Mouse (Mus musculus) heart, adult 11 months (tissue): ENCODE data around the gene 2900011O08Rik.
A peak's percentile ranks its signal among the peaks of the same experiment; 100 is the strongest.

Experiments
- DNase-seq: peaks from one replicate; pipeline ENCODE4 v3.0.0; 2022

The 2900011O08Rik gene

DNA sequence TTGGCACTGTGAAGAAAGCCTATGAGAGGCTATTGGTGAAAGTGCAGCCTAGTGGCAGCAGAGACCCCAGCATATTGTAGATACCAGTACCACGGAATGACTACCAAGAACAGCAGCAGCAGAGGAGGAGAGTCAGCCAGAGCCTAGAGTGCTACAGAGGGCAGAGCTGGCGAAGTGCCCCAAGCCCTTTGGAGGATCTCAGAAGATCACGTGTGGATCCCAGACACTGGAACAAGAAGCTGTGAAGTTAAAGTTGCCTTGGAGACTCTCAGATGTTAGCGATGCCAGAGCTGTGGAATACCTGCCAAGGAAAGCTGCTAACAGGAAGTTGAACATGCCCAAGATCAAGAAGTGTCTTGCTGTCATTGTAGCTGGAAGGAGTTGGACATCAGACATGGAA, 18.9 kb downstream of the 2900011O08Rik start:
- no peak for DNase-seq

DNA sequence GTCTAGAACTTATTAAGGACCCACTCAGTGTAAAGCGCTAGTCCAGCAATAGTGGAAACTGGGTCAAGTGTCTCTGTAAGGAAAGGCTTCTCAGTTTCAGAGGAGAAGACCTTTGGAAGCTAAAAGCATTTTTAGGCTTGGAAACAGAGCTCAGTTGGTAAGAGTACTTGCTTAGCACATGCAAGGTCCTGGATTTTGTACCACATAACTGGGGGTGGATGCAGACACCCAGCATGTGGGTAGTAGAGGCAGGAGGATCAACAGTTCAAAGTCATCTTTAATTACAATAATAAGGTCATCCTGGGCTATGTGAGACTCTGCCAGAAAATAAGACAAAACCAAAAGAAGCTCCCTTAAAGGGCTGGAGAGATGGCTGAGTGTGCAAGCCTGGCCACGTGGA, 21.7 kb downstream of the 2900011O08Rik start:
- DNase-seq: no peak

DNA sequence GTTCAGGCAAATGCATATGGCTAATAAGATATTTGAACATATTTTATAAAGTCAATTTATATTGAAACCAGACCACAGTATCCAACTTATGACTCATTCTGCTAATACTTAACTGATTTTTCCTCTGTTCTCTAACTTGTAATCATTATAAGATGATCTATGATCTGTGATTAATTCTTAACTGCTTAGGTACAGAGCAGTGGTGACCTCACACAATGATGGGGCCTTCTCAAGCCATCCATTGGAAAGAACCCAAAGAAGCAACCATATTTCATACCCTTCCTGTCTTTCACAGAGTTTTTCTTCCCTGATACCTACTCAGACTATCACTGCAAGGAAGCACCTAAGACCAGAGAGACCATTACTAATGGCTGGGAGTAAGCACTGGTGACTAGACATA, 22.3 kb downstream of the 2900011O08Rik start:
- DNase-seq: no peak

DNA sequence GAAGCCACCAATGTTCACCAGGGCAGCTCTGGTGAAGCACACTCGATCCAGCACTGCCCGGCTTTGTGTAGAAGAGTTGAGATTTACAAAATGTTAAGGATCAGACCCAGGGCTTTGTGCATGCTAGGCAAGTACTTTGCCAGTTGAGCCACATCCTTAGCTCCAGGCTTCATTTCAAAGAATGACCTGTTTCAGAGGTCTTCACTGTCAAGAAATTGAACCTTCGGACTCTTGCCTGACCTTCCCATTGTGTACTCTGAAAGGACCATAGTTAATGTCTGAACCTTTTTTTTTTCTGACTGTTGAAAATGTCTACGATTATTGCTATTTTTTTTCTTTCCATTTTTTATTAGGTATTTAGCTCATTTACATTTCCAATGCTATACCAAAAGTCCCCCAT, 23.6 kb downstream of the 2900011O08Rik start:
- peak; percentile 27 for DNase-seq

DNA sequence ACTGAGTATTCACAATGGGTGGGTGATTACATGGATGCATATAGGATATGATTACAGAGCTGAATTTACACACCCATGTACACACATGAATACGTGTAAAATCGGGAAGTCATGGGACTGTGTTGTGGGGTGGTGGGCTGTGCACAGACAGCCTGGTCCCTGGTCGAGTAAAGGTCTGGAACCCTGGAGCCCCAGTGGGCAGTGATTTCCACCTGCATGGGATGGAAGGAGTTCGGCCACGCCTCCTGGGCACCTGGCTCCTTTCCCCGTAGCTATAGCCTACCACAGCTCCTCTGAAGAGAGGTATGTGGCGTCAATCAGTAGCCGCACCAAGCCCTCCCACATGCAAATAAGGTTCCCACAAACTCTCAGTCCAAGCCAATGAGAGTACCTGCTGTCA, 30.9 kb downstream of the 2900011O08Rik start:
- peak; percentile 73 for DNase-seq

DNA sequence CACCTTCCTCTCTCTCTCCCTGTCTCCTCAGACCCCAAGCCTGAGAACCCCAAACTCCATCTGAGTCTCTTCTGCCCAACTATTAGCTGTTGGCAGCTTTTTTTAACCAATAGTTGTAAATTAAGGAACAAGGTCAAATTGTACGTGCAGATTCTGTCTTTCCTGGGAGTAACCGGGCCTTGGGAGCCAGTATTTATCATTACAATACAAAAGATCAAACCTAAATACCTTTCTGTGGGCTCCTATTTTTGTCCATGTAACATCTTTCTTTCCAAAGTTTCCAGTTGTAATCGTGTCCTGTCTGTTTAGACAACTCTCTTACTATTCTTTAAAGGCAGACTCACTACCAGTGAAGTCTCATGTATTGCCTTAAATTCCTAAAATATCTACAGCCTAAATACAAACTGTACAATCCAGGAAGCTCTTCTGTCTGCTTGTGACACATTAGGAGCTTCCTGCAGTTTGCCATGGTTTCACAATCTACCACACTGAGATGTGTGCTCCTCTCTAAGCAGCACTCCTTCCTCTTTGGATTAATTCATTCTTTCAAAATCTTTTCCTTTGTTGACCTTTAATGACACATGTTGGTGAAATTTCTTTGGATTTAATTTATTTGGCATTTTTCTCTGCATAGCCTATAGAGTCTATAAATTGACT, 34.9 kb downstream of the 2900011O08Rik start:
- peak; percentile 16 for DNase-seq

DNA sequence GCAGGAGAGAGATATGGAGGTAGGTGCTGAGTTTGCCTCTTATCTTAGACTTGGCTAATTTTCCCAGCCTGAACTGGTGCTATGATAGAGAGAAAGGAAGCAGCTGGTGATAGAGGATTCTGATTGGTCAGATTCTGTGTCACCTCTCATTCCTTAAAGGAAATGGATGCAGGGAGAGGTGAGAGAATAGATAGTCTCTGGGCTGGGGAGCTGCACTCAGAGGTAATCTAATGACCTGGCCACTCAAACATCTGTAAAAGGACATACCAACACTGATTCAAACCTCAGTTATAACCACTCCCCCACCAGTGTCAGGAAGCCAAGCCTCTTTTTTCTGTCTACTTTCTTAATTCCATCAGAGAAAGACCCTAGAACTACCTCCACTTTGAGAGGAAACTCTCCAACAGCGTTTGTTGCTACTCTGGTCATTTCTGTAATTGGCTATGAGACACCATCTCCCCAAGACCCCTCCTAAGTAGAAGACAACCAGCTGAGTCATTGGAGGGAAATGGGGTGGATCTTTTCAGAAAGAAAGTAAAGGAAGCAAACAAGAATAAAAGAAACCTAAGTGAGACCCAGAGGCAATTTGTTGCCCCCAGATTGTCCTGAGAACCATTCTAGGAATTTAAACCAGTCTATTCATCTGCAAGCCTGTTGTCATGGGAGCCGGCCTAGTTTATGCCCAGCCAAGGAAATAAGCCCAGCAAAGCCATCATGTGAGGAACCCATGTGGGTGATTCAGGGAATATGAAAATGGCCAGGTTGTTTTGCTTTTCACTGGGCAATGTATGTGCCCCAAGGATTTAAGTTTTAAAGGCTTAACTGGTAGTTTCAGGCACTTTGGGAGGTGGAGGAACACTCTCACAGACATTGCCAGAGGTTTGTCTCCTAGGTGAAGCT, 38.9 kb downstream of the 2900011O08Rik start:
- peak; percentile 79 for DNase-seq

DNA sequence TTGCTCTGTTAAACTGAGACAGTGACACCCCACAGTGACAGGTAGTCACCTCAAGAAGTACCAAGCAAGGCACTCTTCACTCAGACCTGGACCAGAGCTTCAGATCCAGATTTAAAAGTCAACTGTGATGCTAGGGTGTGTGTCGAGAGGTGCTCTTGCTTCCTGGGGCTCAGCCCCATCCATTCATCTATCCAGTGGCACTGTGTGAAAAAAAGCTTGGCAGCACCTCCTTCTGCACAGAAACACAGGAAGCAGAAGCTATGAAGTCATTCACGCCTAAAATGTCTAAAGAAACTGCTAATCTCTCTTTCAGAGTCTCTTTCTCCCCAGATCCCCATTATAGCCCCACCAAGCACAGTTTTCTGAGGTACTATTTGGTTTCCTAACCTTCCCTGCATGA, 42.7 kb downstream of the 2900011O08Rik start:
- peak; percentile 61 for DNase-seq

DNA sequence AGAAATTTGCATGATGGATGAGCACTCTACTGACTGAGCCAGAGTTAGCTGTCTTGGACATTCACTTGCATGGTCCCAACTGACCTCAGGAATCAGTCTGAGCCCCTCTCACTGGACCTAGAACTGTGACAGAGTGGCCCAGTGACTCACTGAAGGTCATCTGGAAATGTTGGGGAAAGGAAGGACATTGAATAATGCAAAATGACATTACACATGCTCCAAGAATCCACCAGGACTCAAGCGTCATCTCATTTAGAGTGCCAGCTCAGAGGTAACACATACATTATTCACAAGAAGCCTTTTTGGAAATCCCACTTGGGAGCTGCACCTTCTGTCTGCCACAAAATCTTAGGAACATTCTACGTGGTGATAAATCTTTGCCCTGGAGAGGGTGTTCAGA, 43.4 kb downstream of the 2900011O08Rik start:
- DNase-seq: peak; percentile 58

DNA sequence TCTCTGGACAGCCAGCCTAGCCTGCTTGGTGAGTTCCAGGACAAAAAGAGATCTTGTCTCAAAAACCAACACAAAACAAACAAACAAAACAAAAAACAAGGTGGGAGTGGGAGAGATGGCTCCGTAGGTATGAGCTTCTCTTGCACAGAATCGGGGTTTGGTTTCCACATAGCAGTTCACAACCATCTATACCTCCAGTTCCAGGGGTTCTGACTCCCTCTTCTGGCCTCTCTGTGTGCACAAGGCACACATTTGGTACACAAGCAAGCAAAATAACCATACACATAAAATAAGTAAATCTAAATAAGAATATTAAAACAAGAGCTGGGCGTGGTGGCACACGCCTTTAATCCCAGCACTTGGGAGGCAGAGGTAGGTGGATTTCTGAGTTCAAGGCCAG, 44.2 kb downstream of the 2900011O08Rik start:
- DNase-seq: peak; percentile 33

DNA sequence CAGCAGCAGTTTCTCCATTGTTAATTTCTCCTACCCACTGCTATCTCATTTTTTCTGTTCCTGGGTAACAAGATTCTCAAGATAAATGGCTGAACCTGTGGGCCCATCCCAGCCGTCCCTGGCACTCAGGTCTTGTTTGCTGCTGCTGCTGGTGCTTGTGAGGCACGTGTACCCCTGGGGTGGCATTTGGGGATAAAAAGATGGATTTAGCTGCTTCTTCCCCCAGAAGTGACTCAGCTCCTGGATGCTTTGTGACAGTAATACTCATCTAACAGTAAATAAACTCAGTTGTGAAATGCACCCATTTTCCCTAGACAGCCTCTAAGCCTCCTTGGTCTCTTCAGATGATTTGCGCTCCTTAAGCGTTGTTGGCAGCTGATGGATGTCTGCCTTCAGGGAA, 46.7 kb downstream of the 2900011O08Rik start:
- peak; percentile 27 for DNase-seq

DNA sequence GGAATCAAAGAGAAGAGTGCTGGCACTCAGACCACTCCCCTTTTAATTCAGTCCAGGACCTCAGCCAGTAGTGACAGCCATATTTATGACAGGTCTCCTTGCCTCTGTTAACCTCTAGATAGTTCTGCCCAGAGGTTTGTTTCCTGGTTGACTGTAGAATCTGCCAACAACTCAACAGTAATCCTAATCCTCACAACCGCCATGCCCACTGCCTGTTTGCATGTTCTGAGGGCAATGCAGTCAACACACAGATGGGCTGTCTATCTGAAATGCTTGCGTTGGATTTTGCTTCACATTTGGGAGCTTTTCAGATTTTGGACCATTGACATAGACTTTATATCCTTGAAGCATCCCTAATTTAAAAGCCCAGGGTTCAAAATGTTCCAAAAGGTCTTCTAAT, 56.0 kb downstream of the 2900011O08Rik start:
- DNase-seq: peak; percentile 68

DNA sequence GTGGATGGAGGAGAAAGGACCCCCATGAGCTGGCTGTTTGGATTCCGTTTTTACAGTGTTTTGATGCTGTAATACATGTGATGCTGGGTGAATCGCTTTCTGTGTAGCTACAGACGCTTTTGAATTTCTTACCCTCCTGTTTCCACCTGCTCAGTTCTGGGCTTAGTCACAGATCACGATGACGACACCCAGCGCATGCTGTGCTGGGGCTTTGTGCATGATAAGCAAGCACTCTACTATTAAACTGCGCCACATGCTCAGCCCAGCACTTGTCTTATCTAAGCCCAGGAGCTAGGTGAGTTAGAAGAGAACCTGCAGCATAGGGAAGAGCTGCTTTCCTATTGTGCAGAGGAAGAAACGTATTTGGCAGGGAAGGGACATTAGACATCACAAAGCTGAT, 58.3 kb downstream of the 2900011O08Rik start:
- peak; percentile 39 for DNase-seq

DNA sequence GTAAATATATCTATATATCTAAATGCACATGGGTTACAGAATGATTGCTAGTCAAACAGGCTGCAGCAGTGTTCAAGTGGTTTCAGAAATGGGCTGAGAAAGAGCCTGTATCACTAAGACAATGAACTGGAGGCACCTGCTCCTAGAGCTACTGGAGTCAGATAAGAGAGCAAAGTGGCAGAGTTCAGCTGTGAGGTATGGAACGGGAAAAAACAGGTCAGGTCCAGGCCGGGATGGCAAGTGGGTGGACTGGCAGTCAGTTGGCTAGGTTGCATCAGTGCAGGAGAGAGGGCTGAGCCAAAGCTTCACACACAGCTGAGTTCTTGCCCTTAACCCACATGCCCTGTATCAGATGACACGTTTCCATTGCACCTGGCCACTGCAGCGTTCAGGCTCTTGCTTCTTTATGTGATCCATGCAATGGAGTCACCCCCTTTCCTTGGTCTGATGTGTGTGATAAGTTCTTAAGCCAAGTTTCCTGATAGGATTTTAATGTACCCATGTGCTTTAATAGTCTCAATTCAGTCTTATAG, 59.9 kb downstream of the 2900011O08Rik start:
- DNase-seq: peak; percentile 72

DNA sequence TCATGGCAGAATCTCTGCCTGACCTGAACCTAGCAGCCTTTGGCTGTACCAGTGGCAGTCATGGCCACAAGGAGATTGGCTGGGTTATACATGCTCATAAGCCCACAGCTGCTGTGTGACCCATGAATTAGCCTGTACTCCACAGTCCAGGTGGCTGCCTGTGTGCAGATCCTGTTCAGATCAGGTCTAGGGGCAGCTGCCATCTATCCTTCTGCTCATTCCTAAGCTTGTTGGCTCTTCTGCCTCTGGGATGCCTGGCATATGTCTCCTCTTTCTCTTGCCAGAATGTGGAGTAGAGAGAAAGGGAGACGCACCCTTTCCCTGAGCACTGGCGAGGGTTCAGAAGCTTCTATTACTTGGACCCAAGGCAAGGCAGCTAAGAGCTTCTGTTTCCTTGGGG, 65.8 kb downstream of the 2900011O08Rik start:
- peak; percentile 68 for DNase-seq

DNA sequence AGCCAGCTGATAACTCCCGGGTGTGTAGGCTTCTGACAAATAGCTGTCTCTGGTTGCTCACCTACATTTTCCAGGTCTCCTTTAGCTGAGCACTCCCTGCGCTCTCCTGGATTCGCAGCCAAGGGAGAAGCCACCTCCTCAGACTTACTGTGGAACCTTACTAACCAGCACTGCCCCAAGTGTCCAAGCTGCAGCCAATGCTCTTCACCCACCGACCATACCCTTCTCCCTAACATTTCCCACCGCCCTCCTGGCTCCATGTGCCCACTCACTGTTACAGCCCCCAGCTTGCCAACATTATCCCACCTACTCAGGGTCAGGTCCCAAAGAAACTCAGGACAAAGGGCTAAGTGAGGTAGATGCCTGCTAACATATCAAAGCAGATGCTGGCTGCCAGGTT, 66.7 kb downstream of the 2900011O08Rik start:
- peak; percentile 65 for DNase-seq

DNA sequence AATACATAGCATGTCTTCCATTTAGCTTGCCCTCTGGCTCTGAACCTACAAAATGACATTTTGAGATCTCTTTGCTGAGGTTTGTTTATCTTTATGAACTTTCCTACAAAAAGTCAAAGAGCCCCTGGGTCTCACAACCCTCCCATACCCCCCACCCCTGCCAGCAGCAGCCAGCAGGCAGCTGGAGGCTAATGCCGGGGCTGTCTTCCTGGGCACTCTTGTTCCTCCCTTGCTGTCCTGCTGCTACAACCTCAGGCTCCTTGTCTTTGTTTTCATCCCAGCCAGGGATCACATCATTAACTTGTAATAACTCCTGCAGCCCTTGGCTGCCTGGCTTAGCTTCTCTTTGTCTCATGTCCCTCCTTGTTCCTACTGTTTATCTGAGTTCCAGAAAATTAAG, 68.9 kb downstream of the 2900011O08Rik start:
- peak; percentile 71 for DNase-seq

DNA sequence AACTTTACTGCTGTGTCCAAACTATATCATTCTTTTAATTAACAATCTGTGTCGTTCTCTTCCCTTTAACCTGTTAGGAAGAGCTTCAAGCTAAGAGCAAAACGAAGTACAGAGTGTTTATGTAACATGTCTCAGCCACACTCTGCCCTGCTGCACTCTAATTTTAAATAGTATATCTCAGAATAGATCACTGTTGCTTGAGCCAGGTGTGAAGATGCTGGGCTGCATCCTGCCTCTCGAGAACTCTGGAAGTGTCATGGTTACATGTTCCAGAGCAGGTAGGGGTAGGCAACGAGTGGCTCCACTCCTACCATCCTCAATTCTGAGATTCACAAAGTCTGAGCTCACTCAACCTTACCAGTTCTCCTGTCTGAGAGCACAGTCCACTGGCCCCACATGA, 70.3 kb downstream of the 2900011O08Rik start:
- peak; percentile 29 for DNase-seq

DNA sequence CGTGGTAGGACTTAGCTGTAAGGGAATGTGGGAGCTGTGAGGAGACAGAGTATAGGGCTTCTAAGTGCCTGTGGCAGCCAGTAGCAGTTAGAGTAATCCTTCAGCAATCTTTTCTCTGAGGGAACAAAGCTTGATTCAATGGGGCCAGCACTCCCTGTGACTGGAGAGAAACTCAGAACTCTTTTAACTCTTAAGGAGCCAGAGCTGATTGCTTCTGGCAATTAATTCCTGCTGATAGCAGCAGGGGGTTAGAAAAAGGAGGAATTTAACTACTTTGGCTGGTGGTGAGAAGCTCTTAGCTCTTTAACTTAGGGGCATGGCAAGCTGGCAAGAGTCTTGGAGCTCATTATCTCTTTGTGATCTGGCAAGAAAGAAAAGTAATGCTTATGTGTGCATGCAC, 72.1 kb downstream of the 2900011O08Rik start:
- peak; percentile 37 for DNase-seq

DNA sequence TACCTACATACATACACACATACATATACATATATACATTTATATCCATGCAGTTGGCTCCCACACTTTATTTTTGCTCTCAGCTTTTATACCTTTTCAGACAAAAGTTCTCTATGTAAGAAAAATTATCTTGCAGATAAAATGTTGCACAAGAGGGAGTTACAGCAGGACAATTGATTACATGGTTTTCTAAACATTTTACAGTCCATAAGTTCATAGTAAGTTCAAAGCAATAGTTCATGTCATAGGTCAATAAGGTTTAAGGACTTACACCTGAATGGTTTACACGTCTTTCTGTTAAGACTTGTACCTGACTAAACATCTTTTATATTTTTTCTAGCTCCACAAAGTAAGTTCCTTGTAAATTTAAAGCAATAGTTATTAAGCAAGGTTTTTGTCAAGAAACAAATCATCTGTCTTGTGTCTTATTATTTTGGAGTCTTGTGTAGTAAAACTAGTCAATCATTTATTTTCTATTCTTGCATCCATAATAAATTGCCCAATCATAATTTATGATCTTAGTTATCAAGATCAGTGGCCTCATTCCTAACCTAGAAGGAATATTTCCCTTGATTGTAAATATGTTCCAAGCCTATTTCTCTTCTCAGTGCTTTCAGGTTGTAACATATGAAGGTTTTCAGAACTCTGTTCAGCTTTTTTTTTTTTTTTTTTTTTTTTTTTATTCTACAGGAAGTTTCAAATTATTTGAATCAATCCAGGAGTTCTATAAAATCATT, 72.9 kb downstream of the 2900011O08Rik start:
- DNase-seq: no peak

DNA sequence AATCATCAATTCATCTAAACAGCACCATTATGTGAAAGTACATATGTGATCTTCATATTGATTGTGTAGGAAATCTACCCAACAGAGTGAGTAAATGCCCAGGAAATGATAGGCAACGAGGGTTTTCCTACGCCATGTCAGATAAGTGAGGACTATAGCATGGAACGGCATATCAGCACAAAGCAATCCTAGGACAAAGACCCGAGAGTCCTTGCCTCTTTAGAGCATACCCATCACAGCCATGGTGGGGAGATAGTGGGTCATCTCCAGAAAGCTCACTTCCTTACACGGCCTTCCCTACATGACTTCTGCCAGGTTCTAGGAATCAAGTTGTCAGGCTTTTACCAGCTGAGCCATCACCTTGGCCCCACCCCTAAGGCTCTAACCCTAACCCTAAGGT, 73.5 kb downstream of the 2900011O08Rik start:
- DNase-seq: peak; percentile 74

DNA sequence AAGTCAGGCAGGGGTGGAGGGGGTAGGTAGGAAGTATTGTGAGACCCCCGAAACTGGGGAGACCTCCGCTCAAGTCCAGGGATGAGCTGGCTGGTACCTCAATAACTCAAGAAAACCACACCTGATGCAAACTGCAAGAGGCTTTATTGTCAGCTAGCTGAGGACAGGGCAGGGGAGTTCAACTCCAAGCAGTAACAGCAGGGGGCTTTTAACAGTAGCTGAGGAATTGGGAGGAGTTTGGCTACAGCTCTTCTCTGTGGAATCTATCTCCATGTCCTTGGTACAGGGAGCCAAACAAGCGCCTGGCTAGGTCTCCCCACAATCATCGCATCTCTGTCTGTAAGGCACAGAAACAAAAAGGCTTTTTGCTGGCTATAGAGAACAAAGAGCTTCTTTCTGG, 80.2 kb downstream of the 2900011O08Rik start:
- peak; percentile 83 for DNase-seq

DNA sequence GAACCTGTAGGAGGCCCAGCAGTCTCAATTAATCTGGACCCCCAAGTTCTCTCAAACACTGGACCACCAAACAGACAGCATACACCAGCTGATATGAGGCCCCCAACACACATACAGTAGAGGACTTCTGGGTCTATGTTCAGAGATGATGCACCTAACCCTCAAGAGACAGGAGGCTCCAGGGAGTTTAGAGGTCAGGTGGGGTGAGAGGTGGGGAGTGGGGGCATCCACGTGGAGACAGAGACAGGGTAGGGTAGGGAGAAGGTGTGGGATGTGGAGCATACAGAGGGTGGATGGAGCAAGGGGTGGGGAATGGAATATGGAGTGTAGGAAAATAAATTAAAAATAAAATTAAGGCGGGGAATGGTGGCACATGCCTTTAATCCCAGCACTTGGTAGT, 82.3 kb downstream of the 2900011O08Rik start:
- peak; percentile 61 for DNase-seq
